Mouse (Mus musculus) adrenal gland (tissue): Measurements from ENCODE around the gene Zc3h7b.
"Not testable (repeated sequence)": the region's sequence is repeated elsewhere in the genome, so short reads cannot be mapped to it uniquely, and the experiment has no call there.

ENCODE experiments used
- intact Hi-C: fragments of 180-260 bp; cut with DNase I; formaldehyde crosslinking; loops from one replicate; pipeline ENCODE4 v1.15.1; 2025

The Zc3h7b gene

DNA sequence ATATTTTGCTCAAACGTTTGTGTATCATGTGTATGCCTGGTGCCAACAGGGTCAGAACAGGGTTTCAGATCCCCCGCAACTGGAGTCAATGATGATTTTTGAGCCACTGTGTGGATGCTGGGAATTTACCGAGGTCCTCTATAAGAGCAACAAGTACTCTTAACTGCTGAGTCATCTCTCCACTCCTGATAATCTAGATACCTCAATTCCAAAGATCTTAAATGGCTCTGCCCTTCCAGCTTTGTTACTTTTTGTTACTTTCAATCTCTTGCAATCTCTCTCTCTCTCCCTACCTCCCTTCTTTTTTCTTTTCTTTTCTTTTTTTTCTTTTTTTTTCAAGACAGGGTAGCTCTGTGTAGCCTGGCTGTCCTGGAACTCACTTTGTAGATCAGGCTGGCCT, 9.8 kb upstream of the Zc3h7b start:
- intact Hi-C loops = loop anchor here (10.0 kb wide), 1 partner anchor 180 kb away; no protein-coding TSS in a partner anchor

DNA sequence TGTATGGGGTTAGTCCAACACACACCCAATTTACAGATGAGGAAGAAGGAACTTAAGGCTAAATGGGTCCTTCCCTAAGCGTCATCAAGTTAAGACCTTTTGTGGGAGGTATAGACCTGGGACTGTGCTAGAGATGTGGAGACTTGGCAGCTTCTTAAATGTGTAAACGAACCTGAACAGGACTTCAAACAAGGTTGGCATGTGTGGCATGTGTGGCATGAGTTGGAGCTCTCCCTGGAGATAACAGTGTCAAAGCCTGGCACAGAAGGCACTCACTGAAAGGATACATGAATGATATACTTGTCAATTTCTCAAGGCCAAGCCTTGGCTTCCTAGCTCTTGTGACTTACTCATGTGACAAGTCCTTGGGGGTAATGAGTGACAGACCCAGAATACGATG, 5.6 kb upstream of the Zc3h7b start:
- intact Hi-C loops = loop anchor here (10.0 kb wide), 1 partner anchor 176 kb away; no protein-coding TSS in a partner anchor

DNA sequence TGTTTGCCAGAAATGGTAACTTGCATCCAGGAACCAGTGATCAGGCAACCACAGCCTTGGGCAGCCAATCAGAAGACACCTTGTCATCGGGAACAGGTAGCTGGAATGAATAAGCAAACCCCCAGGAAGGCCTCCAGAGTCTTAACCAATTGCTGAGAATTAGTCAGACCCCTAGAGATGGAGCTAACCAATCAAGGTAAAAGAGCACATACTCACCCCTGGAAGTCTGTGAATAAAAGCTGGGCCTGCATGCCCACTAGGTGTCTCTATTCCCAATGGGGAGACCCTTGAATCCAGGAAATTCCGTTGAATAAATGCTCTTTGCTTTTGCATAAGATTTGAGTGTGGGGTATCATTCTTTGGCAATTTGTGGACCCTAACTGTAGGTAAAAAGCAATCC, 4.9 kb upstream of the Zc3h7b start:
- intact Hi-C loops = loop anchor here (10.0 kb wide), 1 partner anchor 175 kb away; no protein-coding TSS in a partner anchor

DNA sequence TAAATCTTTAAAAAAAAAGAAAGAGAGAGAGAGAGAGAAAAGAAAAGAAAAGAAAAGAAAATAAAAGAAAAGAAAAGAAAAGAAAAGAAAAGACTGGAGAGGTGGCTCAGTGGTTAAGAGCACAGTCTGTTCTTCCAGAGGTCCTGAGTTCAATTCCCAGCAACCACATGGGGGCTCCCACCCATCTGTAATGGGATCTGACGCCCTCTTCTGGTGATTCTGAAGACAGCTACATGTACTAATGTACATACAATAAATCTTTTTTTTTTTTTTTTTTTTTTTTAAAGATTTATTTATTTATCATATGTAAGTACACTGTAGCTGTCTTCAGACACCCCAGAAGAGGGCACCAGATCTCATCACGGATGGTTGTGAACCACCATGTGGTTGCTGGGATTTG, 2.5 kb upstream of the Zc3h7b start:
- intact Hi-C loops = not testable (repeated sequence)

DNA sequence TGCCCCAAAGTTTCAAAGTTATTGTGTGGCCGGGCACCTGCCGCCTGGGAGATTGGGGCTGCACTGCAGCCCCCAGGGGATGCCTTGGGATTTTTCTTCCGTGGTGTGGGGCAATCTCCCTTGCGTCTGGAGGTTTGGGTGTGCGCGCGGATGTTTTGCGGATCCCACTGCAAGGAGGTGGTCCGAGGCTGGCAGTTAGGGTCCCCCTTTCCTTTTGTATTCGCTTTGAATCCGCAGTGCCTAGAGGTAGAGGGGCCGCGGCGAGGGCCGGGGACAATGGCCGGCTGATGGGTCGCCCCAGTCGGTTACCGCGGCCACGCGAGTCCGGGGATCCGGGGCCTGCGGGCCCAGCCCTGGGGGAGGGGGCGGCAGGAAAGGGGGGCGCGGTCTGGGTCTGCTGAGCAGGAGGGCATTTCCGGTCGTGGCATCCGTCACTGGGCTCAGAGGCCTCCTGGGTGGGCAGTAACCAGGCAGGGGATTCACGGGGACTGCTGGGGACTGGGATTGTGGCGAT, 801 bp downstream of the Zc3h7b start:
- intact Hi-C loops = loop anchor here (5.0 kb wide), 1 partner anchor 62 kb away; no protein-coding TSS in a partner anchor

DNA sequence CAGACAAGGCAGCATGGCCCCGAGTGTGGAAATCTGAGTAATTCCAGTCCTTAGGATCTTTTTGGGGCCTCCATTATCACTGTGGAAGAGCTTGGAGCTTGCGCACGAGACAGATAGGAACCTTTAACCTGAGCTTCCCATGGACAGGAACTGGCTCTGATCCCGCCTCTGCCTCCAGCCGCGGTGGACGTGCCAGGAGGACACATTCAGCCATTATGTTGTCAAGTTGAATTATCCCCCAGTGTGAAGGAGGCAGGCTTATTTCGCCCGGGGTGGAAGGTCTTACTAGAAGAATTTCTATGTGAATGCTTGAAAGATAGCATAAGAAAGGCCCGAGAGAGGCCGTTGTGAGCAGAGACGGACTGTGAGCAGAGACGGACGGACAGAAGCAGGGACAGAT, 4.9 kb downstream of the Zc3h7b start:
- intact Hi-C loops = loop anchor here (5.0 kb wide), 1 partner anchor 58 kb away; no protein-coding TSS in a partner anchor

DNA sequence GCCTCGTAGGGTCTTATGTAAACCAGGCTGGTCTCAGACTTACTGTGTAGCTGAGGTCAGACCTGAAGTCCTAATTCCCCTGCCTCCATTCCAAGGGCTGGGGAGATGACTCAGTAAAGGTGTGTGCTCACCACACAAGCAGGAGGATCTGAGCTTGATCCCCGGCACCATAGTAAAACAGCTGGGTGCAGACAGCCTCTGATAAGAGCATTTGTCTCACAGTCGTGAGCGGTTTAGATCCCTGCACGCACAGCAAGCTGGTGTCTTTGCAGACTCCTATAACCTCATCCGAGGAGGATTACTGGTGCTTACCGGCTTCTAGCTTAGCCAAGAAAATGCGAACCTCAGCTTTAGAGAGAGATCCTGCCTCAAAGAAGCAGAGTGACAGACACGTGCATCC, 8.8 kb downstream of the Zc3h7b start:
- intact Hi-C loops = no loop called here

DNA sequence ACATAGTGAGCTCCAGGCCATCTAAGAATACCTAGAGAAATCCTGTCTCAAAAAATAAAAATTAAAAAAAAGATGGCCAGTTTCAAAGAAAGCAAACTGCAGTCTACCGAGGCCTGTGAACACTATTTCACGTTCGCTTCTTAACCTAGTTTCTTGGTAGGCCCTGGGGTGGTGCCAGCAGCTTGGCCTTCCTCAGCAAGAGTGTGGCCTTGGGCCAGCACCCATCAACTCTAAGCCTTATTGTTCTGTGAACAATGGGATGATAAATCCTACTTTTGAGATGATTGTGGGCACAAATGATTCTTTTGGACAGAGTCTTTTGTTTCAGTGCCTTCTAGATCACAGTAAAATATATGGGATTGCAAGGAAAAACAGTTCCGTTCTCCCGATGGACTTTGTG, 13.8 kb downstream of the Zc3h7b start:
- intact Hi-C loops = no loop called here

DNA sequence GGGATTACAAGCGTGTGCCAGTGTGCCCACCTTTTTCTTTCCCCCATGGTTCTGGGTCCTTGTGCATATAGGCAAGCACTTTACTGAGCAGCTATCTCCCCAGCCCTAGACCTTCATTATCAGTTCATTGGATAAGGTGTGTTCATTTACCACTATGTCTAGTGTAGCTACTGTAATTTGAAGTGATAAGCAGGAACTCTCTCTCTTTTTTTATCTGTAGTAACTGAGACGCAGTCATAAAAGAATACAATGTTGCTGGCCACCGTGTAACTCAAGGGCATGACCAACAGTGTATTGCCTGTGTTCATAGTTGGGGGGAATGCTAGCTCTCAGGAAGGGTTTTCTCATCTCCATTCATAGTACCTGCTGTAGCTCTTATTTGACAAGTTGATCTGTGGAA, 14.7 kb downstream of the Zc3h7b start:
- intact Hi-C loops = no loop called here

DNA sequence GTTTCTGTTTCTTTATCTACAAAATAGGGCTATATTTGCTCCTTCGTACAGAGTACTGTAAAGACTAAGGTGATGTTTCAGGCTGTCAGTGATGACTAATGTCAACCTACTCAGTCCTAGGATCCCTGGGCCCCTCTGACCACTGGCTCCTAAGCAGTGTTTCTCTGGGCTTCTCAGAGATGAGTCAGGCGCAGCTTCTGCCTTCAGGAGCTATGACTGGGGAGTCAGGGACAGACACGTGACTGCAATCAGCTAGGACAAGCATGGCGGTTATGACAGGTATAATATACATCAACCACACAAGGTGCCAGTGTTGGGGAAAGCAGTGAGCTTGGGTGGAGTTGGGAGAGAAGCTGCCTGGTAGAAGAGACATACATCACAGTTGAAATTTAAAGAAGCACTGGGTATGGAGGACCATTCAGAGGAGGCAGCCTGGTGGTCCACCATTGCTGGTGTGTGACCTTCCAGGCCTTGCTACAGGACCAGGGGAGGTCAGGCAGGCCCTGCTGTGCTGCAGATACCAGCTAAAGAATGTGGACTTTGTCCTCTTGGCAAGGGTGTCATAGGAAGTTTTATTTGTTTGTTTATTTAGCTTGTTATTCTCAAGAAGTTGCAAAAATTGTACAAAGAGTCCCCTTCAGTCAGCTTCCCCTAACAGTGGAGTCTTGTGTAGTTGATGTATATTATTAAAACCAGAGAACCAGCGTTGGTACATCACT, 15.7 kb downstream of the Zc3h7b start:
- intact Hi-C loops = no loop called here

DNA sequence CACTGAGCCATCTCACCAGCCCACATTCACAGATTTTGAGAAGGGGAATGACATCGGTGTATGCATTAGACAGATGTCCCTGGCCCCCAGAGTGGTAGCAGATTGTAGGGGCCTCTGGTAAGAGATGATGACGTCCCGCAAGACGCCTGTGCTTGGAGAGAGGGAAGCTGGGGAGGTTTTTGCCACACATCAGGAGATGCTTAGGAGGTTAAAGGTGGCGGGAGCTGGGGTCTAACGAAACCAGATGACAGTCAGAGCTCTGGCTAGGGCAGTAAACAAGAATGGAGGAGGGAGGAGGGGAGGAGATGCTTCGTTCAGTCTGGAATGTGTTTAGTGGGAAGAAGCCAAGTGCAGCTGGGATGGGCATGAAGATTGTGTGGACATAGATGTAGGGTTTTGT, 16.5 kb downstream of the Zc3h7b start:
- intact Hi-C loops = no loop called here

DNA sequence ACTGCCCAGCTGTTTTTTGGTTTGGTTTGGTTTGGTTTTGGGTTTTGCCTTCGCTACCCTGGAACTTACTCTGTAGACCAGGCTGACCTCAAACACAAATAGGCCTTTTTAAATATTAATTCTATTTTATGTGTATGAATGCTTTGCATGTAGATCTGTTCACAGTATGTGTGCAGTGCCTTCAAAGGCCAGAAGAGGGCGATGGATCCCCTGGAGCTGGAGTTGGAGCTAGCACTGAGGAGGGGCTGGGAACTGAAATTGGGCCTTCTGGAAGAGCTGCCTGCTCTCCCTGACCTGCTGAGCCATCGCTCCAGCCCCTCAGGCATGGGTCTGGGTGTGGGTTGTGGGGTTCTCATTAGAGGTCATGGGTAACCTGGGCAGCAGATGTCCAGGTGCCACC, 17.1 kb downstream of the Zc3h7b start:
- intact Hi-C loops = no loop called here

DNA sequence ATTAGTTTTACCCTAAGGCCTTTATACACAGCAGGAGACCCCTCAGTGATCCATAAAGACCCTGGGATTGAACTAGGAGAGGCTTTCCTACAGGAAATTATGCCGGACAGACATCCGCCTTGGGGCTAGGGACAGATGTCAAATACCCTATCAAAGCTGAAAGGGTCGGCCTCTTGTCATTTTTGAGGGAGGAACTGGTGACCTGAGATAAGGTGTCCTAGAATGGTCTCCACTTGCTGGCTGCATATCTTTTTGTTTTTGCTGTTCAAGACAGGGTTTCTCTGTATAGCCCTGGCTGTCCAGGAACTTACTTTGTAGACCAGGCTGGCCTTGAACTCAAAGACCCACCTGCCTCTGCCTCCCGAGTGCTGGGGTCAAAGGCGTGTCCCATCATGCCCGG, 19.7 kb downstream of the Zc3h7b start:
- intact Hi-C loops = no loop called here

DNA sequence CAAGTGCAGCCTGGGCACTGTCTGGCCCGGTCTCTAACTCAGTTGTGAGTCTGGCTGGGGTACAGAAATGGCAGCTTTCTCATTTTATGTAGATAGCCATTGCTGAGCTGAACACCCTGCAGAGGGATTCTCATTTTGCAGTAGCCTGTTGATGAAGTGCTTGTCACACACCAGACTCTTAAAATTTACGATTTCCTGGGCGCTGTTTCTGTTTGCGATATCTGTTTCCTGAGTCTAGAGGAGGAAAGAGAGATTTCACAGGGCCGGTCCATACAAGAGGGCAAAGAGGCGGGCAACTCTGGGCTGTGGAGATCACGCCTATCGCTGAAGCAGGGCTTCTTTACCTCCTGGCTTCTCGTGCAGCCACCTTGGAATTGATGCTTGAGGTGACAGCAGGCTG, 20.8 kb downstream of the Zc3h7b start:
- intact Hi-C loops = no loop called here

DNA sequence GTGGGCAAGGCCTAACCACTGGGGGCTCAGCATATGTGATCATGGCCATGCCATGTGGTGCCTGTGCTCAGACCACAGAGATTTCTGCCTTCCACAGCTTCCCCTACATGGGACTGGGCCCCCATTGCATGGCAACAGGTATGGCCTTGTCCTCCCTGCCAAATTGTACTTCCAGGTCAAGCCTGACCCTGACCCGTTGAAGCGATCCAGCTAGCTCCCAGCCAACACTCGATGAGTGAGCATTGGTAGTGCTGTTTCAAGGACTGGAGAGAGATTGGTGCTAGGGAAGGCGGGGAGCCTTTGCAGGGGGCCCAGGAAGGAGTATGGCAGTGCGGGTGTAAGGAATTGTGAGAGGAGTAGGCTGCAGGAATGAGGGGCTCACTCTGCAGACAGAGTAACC, 21.6 kb downstream of the Zc3h7b start:
- intact Hi-C loops = no loop called here

DNA sequence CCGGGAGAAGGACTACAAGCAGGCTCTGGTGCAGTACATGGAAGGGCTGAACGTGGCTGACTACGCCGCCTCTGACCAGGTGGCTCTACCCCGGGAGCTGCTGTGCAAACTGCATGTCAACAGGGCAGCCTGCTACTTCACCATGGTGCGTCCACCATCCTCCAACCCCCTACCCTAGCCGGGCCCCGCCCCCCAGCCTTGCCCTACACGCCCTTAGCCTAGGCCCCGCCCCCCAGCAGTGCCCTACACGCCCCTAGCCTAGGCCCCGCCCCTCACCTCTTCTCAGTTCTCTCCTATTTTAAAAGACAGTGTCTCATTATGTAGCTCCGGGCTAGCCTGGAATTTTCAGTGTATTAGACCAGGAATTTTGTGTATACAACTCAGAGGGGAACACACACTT, 24.2 kb downstream of the Zc3h7b start:
- intact Hi-C loops = no loop called here

DNA sequence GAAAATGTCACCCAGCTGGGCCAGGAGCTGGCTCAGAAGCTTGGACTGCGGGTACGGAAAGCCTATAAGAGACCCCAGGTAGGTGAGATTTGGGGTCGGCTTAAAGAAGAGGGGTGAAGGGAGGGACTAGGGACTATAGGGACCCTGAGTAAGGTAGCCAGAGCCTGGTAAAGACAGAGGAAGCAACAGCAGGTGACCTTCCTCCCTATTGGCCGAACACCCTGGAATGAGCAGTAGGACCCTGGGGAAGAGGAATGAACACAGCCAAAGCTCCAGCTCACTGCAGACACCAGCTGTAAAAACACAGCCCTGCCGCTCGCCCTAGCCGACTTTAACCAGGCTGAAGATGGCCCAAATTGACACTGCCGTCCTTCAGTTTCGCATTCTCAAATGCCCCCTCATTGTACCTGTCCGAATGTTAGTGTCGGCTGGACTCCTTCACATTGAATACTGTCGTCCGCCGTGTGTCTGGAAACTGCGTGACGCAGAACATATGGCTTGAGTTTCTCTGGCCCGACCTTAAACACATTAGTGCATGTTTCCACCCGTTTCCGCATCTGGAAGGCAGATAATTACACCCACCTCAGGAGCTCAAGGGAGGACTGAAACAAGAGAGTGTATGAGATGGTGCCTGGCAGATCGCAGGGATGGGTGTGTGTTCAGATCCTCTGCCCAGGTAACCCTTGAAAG, 27.7 kb downstream of the Zc3h7b start:
- intact Hi-C loops = no loop called here

DNA sequence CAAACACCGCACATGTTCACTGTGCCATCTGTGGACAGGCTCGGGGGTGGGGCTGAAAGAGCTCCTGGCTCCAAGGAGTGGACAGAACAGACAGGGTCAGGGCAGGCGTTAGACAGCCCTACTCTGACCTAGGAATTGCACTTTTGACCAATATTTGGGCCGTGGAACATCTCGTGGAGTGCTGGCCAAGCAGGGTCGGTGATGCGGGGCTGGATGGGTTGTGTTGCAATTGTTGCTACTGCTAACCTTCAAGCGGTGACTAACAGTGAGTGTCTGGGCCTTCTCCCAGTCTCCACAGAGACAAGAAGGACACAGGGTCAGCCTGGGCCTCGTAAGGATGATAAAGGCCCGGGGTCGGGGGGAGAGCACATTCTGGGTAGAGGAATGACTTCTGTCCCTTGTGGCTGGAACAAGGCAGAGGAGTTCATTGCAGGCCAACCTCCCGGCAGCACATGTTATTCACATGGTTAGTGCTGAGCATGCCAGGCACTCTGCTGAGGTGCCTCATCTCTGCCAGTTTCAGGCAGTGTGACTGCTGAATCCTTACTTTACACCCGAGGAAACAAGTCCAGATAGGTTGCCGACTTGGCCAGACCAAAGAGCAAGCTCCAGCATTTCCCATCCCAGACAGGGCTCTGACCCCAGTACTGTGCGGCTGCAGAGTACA, 29.8 kb downstream of the Zc3h7b start:
- intact Hi-C loops = no loop called here

DNA sequence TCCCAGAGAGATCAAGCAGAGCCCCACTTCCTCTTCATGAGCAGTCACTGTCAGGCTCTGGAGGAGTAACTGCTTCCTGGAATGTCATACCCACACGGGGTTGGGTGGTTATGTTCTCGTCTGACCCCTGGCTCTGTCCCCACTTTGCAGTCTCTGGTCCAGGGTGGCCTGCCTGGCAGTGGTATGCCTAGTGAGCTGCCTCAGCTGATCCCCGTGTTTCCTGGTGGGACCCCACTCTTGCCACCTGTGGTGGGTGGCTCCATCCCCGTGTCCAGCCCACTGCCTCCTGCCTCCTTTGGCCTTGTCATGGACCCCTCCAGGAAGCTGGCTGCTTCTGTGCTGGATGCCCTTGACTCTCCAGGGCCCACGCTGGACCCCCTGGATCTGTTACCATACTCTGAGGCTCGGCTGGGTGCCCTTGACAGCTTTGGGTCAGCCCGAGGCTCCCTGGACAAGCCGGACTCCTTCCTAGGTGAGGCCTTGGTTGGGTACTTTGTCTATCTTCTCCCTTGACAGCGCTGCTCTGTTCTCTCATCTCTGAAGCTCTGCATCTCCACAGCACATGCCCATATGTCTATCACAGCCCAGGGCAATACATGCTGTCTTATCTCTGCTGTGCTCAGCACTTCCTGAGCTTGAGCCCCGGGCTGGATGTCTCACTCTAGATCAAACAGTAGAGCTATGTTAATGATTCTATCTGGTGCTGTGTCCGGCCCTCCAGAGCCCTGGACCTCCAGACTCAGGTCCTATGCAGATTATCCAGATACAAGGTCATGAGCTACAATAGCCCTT, 32.0 kb downstream of the Zc3h7b start:
- intact Hi-C loops = no loop called here

DNA sequence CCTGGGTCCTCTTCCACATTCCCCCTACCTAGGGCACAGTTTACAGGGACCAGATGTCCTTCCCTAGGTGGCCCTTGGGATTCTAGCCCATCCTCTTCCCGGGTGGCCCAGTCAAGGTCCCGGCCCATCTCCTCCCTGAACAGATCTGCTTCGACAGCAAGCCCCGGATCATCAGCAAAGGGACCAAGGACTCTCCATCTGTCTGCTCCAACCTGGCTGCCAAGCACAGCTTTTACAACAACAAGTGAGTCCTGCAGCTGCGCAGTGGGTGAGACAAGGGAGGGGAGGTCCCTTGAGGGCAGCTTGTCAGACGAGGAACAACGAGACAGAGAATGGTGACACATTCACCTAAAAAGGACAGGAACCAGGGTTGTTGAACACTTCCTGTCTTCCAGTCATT, 37.0 kb downstream of the Zc3h7b start:
- intact Hi-C loops = no loop called here

DNA sequence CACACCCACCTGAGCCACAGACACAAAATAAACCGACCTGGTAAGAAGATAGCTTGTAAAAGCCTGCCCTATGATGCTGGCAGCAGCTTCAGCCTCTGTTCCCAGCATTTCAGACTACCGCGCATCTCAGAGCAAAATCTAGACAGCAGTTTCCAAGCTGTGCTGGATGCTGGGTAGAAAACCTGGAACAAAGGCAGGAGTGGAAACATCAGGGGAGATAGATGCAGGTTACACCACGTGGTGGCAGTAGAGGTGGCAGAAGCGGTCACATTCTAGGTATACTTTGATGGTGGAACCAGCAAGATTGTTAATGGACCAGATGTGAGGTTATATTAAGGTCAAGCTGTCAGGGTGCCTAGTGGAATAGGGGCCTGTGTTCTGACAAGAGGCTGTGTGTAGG, 39.9 kb downstream of the Zc3h7b start:
- intact Hi-C loops = no loop called here
